Mouse (Mus musculus) E14TG2a.4 (cell line): Measurements from ENCODE around the gene BC049352.

Experiments used
- CTCF ChIP-seq: conservative IDR thresholded peaks from 2 replicates; pipeline ENCODE4 v1.5.1; 2014; ENCODE audit warnings: low read length
- NANOG ChIP-seq: IDR thresholded peaks from 2 replicates; pipeline ENCODE4 v1.6.1; 2014; ENCODE audit warnings: borderline replicate concordance, low read length, mixed read lengths
- POU5F1 ChIP-seq: IDR thresholded peaks from 2 replicates; pipeline ENCODE4 v1.6.1; 2014; ENCODE audit warnings: low read length, borderline replicate concordance

- TF ChIP-seq CTCF = no peak
- TF ChIP-seq POU5F1 = no peak
- TF ChIP-seq NANOG = no peak
These were observed 13.9 kb upstream of the BC049352 start for GRCm38 (mm10) chr9:45167903-45168302.
